Mouse (Mus musculus) limb, embryonic 11.5 days (tissue): Measurements from ENCODE around the gene Cmip. TPM values are rescaled to one million over a fixed set of nuclear protein-coding genes. Genes with fewer than 3 reads are reported as not detected.

Experiments
- ATAC-seq: fragments of 200-750 bp; cut with Nextera tagmentation; 2 replicates; pipeline ENCODE4 v1.8.0; 2017; ENCODE audit warnings: low read depth; ENCODE audit not compliant: insufficient number of reproducible peaks, low FRiP score, low TSS enrichment
- DNase-seq: peaks from one replicate; pipeline ENCODE4 v3.0.0-alpha.2; 2015; ENCODE audit warnings: low spot score
- H3K27ac ChIP-seq: fragments of 300-500 bp; sonication (generic); replicated peaks from 2 replicates; pipeline ENCODE4 v1.5.1; 2014; ENCODE audit warnings: low read depth, mild to moderate bottlenecking, low read length
- H3K27me3 ChIP-seq: fragments of 300-500 bp; sonication (generic); 2 replicates; pipeline ENCODE4 v1.6.1; 2014; ENCODE audit warnings: mild to moderate bottlenecking, low read length, mixed read lengths; ENCODE audit not compliant: control insufficient read depth, insufficient read depth
- H3K36me3 ChIP-seq: fragments of 300-500 bp; sonication (generic); 2 replicates; pipeline ENCODE4 v1.6.1; 2014; ENCODE audit warnings: mild to moderate bottlenecking, low read length, moderate library complexity, mixed read lengths; ENCODE audit not compliant: control insufficient read depth, insufficient read depth
- H3K4me1 ChIP-seq: fragments of 300-500 bp; sonication (generic); 2 replicates; pipeline ENCODE4 v1.6.1; 2014; ENCODE audit warnings: low read length, mixed read lengths; ENCODE audit not compliant: control insufficient read depth, insufficient read depth
- H3K4me2 ChIP-seq: fragments of 300-500 bp; sonication (generic); 2 replicates; pipeline ENCODE4 v1.6.1; 2014; ENCODE audit warnings: low read depth, mild to moderate bottlenecking, moderate library complexity; ENCODE audit not compliant: severe bottlenecking
- H3K4me3 ChIP-seq: fragments of 300-500 bp; sonication (generic); 2 replicates; pipeline ENCODE4 v1.5.1; 2014; ENCODE audit warnings: low read depth, low read length
- H3K9ac ChIP-seq: fragments of 300-500 bp; sonication (generic); 2 replicates; pipeline ENCODE4 v1.6.1; 2014; ENCODE audit warnings: mild to moderate bottlenecking, low read length
- H3K9me3 ChIP-seq: fragments of 300-500 bp; sonication (generic); 2 replicates; pipeline ENCODE4 v1.6.1; 2016; ENCODE audit warnings: low read length; ENCODE audit not compliant: control insufficient read depth
- WGBS: fragments of 180-500 bp; shearing (Covaris S2); extraction: QIAGEN DNeasy Blood & Tissue Kit; methylation state at CpG from one replicate; pipeline ENCODE4 v1.1.7; 2014; 5-methylcytosine and 5-hydroxymethylcytosine counted together
- polyA plus RNA-seq: library from polyadenylated mRNA; unstranded; fragments of >200 nt; fragmentation: Nextera tagmentation; extraction: Ambion mirVana; gene quantifications from 2 replicates; pipeline ENCODE4 v1.2.1, GENCODE M21; 2014

Gene Cmip
- polyA plus RNA-seq, 1 experiment from 2014 or later = 14.3 TPM

DNA sequence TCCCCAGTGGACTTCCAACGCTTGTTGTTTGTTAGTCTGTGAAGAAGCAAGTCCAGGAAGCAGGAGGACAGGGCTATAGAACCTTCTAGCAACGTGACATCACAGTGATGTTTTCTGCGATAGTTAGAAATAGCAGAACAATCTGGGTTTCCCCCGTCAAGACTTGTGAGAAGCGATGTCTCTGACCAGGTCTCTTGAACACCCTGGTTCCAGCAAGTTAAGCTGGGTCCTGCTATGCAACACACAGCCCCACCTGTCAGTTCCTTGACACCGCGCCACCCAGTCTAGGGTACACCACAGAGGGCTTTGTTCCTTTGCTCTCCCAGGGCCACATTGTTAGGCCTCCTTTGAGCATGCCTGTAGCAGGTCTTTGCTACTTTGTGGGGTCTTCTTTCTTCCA, 49.9 kb downstream of the Cmip start:
- H3K27ac ChIP-seq = no peak overlapping the region
- no peaks in the 10 kb centered on the region for H3K36me3 ChIP-seq
- 89% methylated on average over 7 of the region's 7 CpGs for WGBS
- no peaks in the 10 kb centered on the region for H3K9me3 ChIP-seq
- DNase-seq (no peak), ATAC-seq (no peak)
- peaks cover 13% of the 10 kb centered on the region for H3K4me1 ChIP-seq
- H3K4me2 ChIP-seq = no peak overlapping the region
- no peak overlapping the region for H3K4me3 ChIP-seq
- H3K9ac ChIP-seq = no peak overlapping the region
- H3K27me3 ChIP-seq = no peaks in the 10 kb centered on the region

DNA sequence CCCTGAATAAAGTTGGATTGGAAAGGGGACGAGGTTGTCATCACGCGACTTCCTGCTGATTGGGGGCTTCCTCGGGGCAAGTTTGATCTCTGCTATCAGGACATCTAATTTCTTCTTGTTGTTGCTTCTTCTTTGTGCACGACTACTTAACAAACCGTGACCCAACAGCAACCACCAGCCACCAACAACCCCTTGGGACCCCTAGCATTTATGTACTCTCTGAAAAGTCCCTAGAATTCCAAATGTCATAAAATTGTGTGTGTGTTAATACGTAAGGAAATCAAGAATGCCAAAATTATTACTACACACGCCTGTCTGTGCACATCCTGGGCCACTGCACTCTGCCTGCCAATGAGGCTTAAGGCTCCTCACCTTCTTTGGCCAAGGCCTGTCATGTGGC, 50.4 kb downstream of the Cmip start:
- DNase-seq (no peak), ATAC-seq (no peak)
- no peaks in the 10 kb centered on the region for H3K27me3 ChIP-seq
- no peak overlapping the region for H3K27ac ChIP-seq
- no peaks in the 10 kb centered on the region for H3K9me3 ChIP-seq
- no peak overlapping the region for H3K4me3 ChIP-seq
- no peaks in the 10 kb centered on the region for H3K36me3 ChIP-seq
- peaks cover 9% of the 10 kb centered on the region for H3K4me1 ChIP-seq
- 88% methylated on average over 8 of the region's 8 CpGs for WGBS
- no peak overlapping the region for H3K4me2 ChIP-seq
- H3K9ac ChIP-seq = no peak overlapping the region

DNA sequence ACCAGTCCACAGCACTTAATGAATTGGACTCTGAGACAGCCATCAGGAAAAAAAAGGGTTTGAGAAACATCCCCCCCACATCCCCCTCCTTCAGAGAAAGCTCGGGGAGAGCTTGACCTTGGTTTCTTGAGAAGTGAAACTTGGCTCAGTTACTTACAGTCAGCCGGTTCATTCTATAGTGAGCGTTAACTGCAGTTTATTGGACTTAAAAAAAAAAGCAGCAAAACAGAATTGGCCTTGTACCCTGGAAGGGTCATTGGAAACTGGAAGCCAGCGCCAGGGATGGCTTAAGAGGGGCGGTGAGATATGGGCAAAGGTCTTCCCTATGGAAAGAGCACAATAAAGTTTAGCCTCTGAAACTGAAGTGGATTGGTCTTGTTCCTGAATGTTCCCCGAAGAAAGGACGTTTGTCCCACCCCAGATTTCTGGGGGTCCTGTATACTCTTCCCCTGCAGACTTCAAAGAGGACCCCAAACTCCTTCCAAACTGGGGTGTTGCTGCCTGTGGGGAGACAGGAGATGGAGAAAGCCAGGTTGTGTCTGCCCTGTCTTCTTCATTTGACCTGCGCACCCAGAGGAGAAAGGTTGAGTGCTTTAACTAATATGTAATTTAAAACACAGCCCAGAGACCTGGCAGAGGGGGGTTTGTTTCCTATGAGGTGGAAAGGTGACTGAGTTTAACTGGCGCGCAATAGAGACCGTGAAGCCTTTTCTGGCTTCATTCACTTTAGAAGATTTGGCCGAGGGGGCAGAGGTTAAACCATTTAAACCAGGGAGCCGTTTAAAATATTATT, 51.6 kb downstream of the Cmip start:
- no peaks in the 10 kb centered on the region for H3K36me3 ChIP-seq
- DNase-seq (no peak), ATAC-seq (no peak)
- 76% methylated on average over 13 of the region's 13 CpGs for WGBS
- no peak overlapping the region for H3K4me3 ChIP-seq
- no peak overlapping the region for H3K9ac ChIP-seq
- no peak overlapping the region for H3K27ac ChIP-seq
- no peaks in the 10 kb centered on the region for H3K27me3 ChIP-seq
- H3K4me1 ChIP-seq = peaks cover 7% of the 10 kb centered on the region
- H3K4me2 ChIP-seq = no peak overlapping the region
- no peaks in the 10 kb centered on the region for H3K9me3 ChIP-seq

DNA sequence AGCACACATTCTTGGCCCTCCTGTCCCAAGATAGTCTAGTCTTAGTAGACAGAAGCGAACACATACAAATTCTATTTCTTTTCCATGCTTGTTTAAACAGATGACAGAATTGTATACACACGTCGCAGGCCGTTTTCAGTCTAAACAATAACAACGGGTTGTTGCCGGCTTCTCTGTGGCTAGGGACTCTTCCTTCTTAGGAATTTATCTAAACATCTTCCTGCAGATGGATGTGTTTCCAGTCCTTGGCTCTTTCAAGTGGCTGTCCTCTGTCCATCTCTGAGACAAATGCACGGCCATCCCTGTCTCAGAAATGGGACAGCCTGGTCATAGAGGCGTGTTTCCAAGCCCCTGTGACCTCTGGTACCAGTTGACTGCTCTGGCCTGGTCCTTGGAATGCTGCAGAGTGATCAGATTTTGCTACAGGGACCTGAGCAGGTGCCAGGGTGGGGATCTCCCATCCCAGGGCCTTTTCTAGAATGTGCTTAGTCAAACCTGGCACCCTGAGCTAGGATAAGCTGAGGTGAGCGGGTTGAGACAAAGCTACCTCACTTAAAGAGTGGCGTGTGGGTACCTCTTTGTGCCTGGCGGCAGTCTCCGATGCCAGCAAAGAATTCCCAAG, 52.9 kb downstream of the Cmip start:
- no peak overlapping the region for H3K4me2 ChIP-seq
- H3K27me3 ChIP-seq = no peaks in the 10 kb centered on the region
- no peak for ATAC-seq
- peaks cover 12% of the 10 kb centered on the region for H3K4me1 ChIP-seq
- DNase-seq = no peak
- no peaks in the 10 kb centered on the region for H3K9me3 ChIP-seq
- no peak overlapping the region for H3K27ac ChIP-seq
- H3K36me3 ChIP-seq = no peaks in the 10 kb centered on the region
- H3K9ac ChIP-seq = no peak overlapping the region
- WGBS = 90% methylated on average over 12 of the region's 12 CpGs
- H3K4me3 ChIP-seq = no peak overlapping the region

DNA sequence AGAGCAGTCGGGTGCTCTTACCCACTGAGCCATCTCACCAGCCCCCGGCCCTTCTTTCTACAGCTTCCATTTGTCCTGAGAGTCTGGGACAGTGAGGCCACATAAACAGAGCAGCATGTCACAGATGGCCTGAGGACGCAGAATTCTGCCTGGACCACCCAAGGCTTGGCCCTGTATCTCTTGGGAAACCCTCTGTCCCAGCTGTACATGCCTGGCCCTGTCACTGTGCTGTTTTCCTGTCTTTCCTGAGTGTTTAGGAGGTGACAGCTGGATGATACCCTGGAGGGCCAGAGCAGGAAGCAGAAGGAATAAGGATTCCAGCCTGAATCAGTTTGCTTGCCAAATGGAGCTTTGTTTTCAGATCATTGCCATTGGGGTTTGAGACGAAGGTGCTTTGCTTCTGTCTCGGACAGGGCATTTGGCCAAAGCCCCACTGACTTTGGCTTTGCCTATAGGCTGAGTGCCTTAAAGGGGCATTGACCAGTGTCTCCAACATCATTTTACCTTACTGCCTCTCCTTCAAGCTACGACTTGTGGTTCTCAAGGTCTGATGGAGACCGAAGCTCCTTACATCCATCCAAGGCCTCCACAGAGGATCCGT, 54.2 kb downstream of the Cmip start:
- ATAC-seq (no peak), DNase-seq (no peak)
- Histone ChIP-seq H3K27me3 (no peaks in the 10 kb centered on the region), H3K4me2 (no peak overlapping the region), H3K9me3 (no peaks in the 10 kb centered on the region), H3K9ac (no peak overlapping the region), H3K36me3 (no peaks in the 10 kb centered on the region), H3K4me3 (no peak overlapping the region), H3K4me1 (peaks cover 17% of the 10 kb centered on the region), H3K27ac (no peak overlapping the region)
- WGBS = 86% methylated on average over 8 of the region's 8 CpGs

DNA sequence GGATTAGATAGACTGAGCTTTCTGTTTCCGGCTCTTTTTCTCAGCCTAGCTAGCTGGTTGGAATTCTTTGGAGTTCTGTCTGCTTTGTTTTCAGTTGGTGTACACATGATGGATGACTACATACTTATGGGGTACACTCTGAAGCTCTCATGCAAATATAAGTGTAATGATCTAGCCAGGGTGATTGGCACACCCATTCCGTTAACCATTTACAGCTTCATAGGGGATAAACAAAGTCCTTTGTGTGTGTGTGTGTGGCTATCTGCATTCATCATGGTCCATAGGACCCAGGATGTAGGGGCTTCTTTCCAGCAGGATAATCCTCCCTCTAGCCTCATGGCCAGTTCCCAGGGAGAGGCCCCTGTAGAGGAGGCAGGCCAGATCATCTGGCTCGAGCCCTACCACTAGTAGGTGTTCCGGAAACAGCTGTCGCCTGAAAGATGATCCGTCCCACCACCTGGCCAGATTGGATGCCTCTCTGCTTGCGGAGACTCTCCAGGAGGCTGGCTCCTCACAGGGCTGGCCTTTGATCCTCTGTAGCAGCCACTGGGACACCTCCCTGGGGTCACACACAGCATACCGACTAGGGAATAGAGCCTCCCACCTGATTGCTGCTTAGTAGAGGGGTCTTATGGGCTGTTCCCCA, 57.6 kb downstream of the Cmip start:
- DNase-seq (peak; percentile 76), ATAC-seq (peak; percentile 52; the same call in 1 of the 2 replicates)
- Histone ChIP-seq H3K4me2 (no peak overlapping the region), H3K9ac (no peak overlapping the region), H3K9me3 (no peaks in the 10 kb centered on the region), H3K27ac (no peak overlapping the region; the same call in 1 of the 2 replicates), H3K4me3 (no peak overlapping the region), H3K27me3 (no peaks in the 10 kb centered on the region), H3K4me1 (peaks cover 14% of the 10 kb centered on the region), H3K36me3 (no peaks in the 10 kb centered on the region)
- WGBS = 20% methylated on average over 8 of the region's 8 CpGs

DNA sequence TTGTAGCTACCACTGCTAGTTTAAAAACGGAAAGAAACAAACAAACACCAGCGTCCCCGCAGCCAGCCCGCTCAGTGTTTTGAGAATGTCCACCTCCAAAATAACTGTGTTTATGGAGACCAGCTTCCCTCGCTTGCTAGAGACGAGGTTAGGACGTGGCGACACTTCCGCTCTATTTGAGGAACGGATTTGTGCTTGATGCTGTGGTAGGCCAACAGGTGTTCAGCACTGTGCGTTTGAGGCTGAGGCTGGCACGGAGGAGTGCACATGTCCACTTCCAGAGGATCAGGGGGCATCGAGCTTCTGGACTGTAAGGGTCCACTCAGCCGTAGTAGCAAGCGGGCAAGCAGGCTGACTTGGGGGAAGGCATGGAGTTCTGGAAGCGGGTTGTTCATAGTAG, 58.9 kb downstream of the Cmip start:
- ATAC-seq (no peak), DNase-seq (no peak)
- Histone ChIP-seq H3K9ac (no peak overlapping the region), H3K27me3 (no peaks in the 10 kb centered on the region), H3K4me1 (peaks cover 15% of the 10 kb centered on the region), H3K4me3 (no peak overlapping the region), H3K36me3 (no peaks in the 10 kb centered on the region), H3K4me2 (no peak overlapping the region), H3K9me3 (no peaks in the 10 kb centered on the region), H3K27ac (no peak overlapping the region)
- 90% methylated on average over 16 of the region's 16 CpGs for WGBS

DNA sequence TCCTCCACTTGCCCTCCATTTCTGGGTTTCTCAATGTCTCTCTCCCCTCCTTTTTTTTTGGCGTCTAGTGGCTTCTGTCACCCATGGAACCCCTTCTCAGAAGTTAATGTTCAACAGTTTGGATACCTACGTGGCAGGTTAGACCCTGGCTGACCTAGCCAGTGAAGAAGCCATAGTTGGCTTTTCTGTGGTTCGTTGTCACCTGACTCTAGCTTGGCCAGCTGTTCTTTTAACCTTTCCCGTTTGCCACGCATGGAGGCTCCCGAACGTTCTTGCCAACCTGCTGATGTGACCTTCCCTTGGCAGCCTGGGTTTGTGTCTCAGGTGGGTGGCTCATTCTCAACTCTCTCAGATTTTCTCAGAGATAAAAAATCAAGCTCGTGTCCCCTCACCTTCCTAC, 60.6 kb downstream of the Cmip start:
- ATAC-seq (no peak), DNase-seq (no peak)
- Histone ChIP-seq H3K4me3 (no peak overlapping the region), H3K27me3 (no peaks in the 10 kb centered on the region), H3K4me2 (no peak overlapping the region), H3K9ac (no peak overlapping the region), H3K4me1 (peaks cover 23% of the 10 kb centered on the region), H3K36me3 (no peaks in the 10 kb centered on the region), H3K9me3 (no peaks in the 10 kb centered on the region), H3K27ac (no peak overlapping the region)
- WGBS = 95% methylated on average over 8 of the region's 8 CpGs
